Mouse (Mus musculus): ENCODE measurements around the gene Metap1d. TPM values are rescaled to one million over a fixed set of nuclear protein-coding genes. Genes with fewer than 3 reads are reported as not detected.

The Metap1d gene
- polyA plus RNA-seq, 1 experiment from 2014 or later = 24.2 TPM

DNA sequence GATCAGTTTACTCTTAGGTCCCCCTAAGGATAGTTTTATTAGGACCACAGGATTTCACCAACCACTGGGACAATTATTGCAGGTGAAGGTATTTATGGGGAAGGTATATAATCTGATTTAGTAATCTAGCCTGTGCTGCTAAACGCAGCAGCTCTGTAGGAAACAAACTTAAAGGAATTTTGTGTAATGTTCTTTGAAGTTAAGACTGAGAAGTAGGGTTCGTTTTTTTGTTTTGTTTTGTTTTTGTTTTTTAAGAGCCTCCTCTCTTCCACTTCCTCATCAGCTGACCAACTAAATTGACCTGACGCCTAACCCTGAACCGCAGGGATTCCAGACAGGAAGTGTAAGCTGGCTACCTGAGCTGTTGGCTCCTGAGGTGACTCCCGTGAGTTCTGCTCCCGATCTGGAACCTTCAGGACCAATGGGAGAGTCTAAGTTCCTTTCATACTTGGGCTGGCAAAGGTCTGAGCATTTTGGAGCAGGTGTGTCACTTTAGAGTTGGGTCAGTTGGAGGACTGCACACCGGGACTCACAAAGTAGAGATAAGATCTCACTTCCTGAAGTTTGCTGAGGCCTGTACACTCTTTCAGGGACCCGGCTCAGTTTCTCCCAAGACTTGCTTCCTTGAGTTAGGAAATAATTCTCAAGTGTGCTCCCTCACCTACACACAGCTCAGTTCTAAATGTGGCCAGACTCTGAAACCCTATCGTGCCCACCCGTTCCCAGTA lies 73.7 kb downstream of the Metap1d start:
- DNase-seq (ENCODE audit: low spot score) = no peak

GRCm38 (mm10) chr2:71527323-71528013 lies 74.4 kb downstream of the Metap1d start:
- DNase-seq (ENCODE audit: low spot score) = no peak

DNA sequence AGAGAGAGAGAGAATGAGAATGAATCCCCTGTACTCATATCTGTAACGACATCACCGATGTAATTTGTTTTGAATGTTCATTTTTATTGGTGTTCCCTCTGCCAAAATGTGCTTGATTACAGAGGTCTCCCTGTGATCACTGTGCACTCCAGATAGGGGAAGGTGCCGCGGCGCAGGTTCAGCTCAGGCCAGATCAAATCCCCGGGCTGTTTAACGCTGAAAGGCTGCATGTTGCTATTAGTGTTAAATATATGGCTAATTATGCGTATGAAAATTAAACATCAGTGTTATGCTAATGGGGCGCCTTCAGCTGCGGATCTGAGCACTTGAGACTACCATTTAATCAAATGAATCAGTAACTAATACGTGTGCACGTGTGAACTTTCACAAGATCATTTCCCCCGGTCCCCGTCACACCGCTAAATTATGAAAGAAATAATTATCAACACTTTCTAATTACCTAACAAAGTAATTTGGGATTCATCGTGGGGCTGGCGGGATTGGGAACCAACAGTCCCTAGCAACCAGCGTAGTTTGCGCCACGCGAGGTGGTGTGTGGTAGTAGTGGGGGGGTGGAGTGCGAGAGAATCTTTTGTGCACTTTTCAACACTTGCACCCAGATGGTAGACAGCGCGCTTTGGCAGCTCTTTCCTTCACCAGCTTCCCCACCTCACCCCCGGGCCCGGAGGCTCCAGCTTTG lies 75.1 kb downstream of the Metap1d start, which contains the start of gene Dlx1:
Gene Dlx1 (plus strand): TSS at position 100 of the 700 bp plus-strand sequence.
- peak; percentile 22 for DNase-seq (ENCODE audit: low spot score)

- peak; percentile 27 for DNase-seq (ENCODE audit: low spot score)
Measured at GRCm38 (mm10) chr2:71528714-71529510, 75.8 kb downstream of the Metap1d start.

- peak; percentile 83 for DNase-seq (ENCODE audit: low spot score)
Measured at GRCm38 (mm10) chr2:71529511-71530351, 76.7 kb downstream of the Metap1d start.

- DNase-seq (ENCODE audit: low spot score) = no peak
Measured at GRCm38 (mm10) chr2:71530391-71531123, 77.5 kb downstream of the Metap1d start.

DNA sequence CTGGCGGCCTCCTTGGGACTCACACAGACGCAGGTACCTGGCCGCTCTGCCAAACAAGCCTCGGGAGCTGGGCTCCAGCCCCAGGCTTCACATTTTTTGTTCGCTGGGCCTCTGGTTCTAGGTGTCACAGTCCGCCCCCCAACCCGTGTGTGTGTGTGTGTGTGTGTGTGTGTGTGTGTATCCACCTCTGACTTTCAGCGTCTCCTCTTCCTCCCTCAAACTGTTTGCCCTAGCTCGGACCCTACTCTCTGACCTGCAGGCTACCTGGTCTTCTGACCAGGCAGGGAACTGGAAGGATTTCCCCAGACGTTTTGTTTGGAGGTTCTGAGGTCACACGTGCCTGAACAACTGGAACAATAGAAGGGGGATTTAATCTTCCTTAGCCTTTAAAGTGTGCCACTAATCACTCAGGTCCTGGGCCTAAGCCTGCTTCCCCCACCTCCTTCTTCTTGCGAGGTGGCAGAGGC lies 78.1 kb downstream of the Metap1d start:
- DNase-seq (ENCODE audit: low spot score) = no peak

GRCm38 (mm10) chr2:71531990-71532970 lies 79.2 kb downstream of the Metap1d start:
- DNase-seq (ENCODE audit: low spot score) = no peak

GRCm38 (mm10) chr2:71533094-71533493 lies 80.0 kb downstream of the Metap1d start:
- DNase-seq (ENCODE audit: low spot score) = no peak

DNA sequence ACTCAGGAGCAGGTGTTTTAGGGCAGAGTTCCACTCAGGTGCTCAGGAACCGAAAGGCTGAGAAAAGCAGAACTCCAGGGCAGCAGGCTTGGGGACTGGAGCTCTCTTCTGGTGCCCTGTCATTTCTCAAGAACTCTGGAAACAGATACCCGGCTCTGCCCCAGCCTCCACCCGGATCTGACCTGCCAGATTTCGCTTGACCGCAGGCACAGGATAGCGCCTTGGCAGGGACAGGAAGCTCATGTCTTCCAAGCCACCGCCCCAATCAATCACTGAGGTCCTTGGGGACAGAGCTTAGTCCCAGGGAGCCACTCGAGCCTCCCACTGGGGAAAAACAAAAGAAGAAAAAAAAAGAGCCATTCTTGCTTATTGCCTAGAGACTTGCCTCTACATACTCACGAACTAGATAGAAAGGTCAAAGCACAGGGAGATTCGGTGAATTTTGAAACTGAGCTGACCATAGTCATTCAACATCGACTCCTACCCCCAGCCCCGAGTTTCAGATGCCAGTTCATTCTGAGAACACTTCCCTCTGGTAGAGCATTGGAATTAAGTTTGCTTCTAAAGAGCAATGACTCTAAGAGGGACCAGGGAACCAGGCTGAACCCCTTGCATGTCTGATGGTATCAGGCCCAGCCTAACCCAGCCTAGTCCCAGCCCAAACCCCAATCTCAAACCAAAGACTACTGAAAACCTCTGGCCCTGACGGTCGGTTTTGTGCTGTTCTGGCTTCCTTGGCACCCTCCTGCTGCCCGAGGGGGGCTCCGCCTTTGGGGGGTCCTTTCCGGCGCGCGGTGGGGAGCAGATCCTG lies 81.4 kb downstream of the Metap1d start:
- DNase-seq (ENCODE audit: low spot score) = no peak

DNA sequence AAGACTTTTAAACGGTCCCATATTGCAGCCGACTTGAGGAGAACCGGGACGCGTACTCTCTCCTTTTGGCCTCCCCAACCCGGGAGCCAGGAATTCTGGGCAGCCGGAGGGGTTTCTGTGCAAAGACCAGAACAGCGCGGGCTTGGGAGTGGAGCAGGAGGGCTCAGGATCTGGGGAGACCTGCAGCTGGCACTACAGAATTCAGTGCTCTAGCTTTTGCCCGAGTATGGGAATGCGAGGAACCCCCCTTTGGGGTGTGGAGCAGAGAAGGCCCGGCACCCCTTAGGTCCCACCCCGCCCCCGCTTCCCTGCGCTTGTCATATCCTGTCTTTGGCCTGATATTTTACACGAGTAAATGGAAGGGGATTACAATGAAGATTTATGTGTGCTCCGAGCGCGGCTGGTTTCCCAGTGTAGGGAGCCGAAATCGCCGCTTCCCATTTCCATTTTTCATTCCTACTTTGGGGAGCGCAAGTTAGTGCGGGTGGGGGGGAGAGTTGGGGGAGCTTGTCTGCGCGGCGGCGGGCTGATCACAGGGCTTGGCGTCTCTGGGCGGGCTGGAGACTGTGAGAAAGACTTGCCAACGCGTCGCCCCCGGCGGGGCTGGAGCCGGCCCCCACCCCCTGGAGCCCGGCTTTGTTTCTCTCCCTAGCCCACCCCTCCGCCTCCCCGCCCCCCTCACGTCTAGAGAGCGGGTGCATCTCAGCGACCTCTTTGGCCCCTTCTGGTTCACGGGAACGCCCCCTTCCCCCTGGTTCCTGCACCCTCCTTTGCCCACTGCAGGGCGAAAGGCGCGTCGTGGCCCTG lies 87.7 kb downstream of the Metap1d start:
- peak; percentile 8 for DNase-seq (ENCODE audit: low spot score)

DNA sequence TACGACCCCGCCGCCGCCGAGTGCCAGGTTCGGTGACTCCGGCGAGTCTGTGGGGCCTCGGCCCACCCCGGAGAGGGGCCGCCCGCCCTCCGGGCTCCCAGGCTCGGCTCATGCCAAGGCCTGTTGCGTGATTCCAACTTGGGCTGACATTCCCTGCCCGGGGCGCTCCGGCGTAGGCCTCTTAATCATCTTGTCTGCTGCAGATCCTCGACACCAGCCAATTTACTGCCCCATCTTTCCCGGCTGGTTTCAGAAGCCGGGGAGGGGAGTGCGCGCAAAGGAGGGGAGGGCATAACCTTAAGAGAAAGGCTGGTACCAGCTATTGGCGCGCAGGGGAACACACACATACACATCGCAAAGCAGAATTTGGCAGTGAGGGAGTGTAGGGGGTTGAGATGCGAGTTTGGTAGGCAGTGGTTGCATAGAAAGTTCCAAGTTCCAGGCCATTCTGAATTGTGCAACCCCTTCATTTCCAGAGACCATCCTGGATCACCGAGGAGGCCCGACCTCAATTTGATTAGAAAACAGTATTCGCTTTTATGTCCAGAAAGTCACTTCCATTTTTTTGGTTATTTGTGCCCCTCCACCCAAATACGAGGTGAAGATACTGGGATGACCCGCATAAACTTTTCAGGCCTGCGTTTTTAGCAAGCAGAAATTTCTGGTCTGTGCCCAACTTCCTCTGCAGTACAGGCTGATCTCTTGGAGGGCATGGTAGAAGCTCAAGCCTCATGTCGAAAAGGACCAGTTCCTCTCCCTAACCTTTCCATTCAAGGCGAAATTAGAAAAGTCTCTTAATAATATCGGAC lies 88.5 kb downstream of the Metap1d start:
- DNase-seq (ENCODE audit: low spot score) = no peak

DNA sequence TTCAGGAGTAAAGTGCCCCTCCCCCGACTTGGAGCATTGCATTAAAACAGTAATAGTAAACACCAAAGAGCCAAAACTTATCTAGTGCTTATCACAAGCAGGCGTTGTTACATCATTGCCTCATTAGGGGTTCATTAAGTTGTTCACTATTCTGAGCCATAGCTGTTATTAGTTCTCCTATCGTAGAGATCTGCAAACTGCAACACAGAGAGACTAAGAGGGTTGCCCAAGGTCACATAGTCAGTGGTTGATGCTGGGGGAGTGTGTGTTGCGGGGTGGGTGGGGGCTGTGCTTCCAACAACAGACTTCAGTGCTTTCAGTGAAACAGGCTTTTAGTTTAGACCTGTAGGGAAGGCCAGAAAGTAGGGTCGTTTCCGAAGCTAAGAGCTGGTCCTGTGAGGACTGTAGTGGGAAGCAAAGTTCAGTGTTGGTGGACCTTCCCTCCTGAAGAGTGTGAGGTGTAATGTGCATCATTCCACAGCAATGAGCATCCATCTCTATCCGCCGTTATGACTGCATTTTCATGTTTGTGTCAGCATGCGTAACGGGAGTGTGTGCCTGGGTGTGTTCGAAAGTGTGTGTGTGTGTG lies 89.2 kb downstream of the Metap1d start:
- DNase-seq (ENCODE audit: low spot score) = no peak

GRCm38 (mm10) chr2:71542816-71543301 lies 89.8 kb downstream of the Metap1d start:
- DNase-seq (ENCODE audit: low spot score) = no peak

GRCm38 (mm10) chr2:71543531-71543930 lies 90.5 kb downstream of the Metap1d start:
- no peak for DNase-seq (ENCODE audit: low spot score)

Measured in thymus, postnatal 0 days (tissue).